Mouse (Mus musculus) liver, adult 2 months (tissue): ENCODE results near the gene Ugt1a7c.

Experiments
- CTCF ChIP-seq: fragments of 200-500 bp; IDR thresholded peaks from 2 replicates; pipeline ENCODE4 v1.5.1; 2011; ENCODE audit warnings: low read depth, low read length, control low read depth
- POLR2A ChIP-seq: fragments of 200-500 bp; IDR thresholded peaks from 2 replicates; pipeline ENCODE4 v1.6.1; 2011; ENCODE audit warnings: low read length, control low read depth; ENCODE audit not compliant: insufficient read depth; ENCODE audit errors: extremely low read depth

DNA sequence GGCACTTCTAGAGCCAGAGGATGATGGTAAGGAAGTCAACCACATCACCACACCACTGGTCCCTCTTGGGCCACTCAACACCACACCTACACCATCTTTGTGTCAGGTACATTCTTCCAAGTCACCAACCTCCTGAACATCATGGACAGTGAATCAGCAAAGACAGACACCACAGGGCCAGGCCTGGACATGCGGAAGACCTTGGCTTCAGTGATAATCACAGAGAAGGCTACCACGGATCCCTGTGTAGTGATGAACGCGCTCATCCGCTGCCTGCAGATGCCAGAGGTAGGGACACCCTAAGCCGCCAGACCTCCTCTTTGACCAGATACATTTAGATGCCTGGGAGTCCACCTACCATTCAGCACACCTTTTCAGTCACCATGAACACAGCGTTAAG is 133.3 kb downstream of the Ugt1a7c start:
- TF ChIP-seq CTCF, result no peak
- no peak for TF ChIP-seq POLR2A
